Mouse (Mus musculus): ENCODE results near the gene Frmpd1. TPM values are rescaled to one million over a fixed set of nuclear protein-coding genes. Genes with fewer than 3 reads are reported as not detected.

Frmpd1 gene
- polyA plus RNA-seq, 1 experiment from 2014 or later: 1.7 TPM

GRCm38 (mm10) chr4:45252861-45253262, 68.2 kb downstream of the Frmpd1 start:
- Histone ChIP-seq H3K4me3 (ENCODE audit: low read depth, low read length) (no peak overlapping the region), H3K4me1 (ENCODE audit: control insufficient read depth, insufficient read depth, low read length) (peaks cover 10% of the 10 kb centered on the region; the same call in 1 of the 2 replicates), H3K9ac (ENCODE audit: low read depth, low read length) (no peak overlapping the region), H3K9me3 (replicated peaks; ENCODE audit: control insufficient read depth, low read length, poor library complexity, severe bottlenecking) (no peaks in the 10 kb centered on the region), H3K4me2 (ENCODE audit: low read length) (no peak overlapping the region), H3K36me3 (ENCODE audit: control insufficient read depth, insufficient read depth, low read length) (no peaks in the 10 kb centered on the region), H3K27ac (ENCODE audit: low read length) (no peak overlapping the region), H3K27me3 (ENCODE audit: control insufficient read depth, insufficient read depth, low read depth, low read length) (no peaks in the 10 kb centered on the region)
- 41% methylated on average over 9 of the region's 9 CpGs for WGBS
- ATAC-seq: no peak

GRCm38 (mm10) chr4:45253839-45254601, 69.3 kb downstream of the Frmpd1 start:
- H3K4me1 ChIP-seq (ENCODE audit: control insufficient read depth, insufficient read depth, low read length): peaks cover 10% of the 10 kb centered on the region; the same call in 1 of the 2 replicates
- H3K27me3 ChIP-seq (ENCODE audit: control insufficient read depth, insufficient read depth, low read depth, low read length): no peaks in the 10 kb centered on the region
- H3K9me3 ChIP-seq (replicated peaks; ENCODE audit: control insufficient read depth, low read length, poor library complexity, severe bottlenecking): no peaks in the 10 kb centered on the region
- peak overlapping the region; percentile 26; the same call in 1 of the 2 replicates for H3K27ac ChIP-seq (ENCODE audit: low read length)
- H3K9ac ChIP-seq (ENCODE audit: low read depth, low read length): no peak overlapping the region
- H3K4me2 ChIP-seq (ENCODE audit: low read length): no peak overlapping the region
- peak; percentile 87 for ATAC-seq
- no peaks in the 10 kb centered on the region for H3K36me3 ChIP-seq (ENCODE audit: control insufficient read depth, insufficient read depth, low read length)
- WGBS: 24% methylated on average over 11 of the region's 11 CpGs
- H3K4me3 ChIP-seq (ENCODE audit: low read depth, low read length): no peak overlapping the region

DNA sequence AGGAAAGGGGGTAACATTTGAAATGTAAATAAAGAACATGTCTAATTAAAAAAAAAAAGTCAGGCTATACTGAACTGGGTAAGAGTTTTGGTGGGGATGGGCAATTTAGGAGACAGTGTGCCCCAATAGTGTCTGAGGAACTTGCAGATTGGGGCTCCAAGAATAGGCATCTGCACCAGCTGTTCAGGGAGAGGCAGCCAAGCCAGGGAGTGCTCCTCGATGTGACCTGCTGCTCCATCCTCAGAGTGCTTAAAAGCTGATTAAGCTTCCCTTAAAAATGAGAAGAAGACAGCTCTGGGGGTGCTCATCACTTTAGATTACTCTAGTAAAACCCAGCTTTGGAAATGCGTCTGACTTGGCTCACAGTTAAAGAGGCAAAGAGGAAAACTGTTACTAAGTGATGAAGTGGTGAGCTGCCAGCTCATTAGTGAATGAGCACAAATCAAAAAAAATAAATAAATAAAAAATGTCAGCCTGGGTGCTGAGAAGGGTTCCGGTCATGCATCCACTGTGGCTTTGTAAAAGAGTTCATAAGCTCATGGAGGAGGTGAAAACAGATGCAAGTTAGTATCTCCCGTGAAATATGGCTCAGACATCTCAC, 74.7 kb downstream of the Frmpd1 start:
- H3K36me3 ChIP-seq (ENCODE audit: control insufficient read depth, insufficient read depth, low read length): no peaks in the 10 kb centered on the region
- no peak overlapping the region for H3K4me2 ChIP-seq (ENCODE audit: low read length)
- WGBS: 61% methylated on average over 4 of the region's 4 CpGs
- no peaks in the 10 kb centered on the region for H3K27me3 ChIP-seq (ENCODE audit: control insufficient read depth, insufficient read depth, low read depth, low read length)
- H3K9me3 ChIP-seq (replicated peaks; ENCODE audit: control insufficient read depth, low read length, poor library complexity, severe bottlenecking): no peaks in the 10 kb centered on the region
- H3K27ac ChIP-seq (ENCODE audit: low read length): no peak overlapping the region
- H3K4me1 ChIP-seq (ENCODE audit: control insufficient read depth, insufficient read depth, low read length): peaks cover 5% of the 10 kb centered on the region; the same call in 1 of the 2 replicates
- no peak overlapping the region for H3K4me3 ChIP-seq (ENCODE audit: low read depth, low read length)
- H3K9ac ChIP-seq (ENCODE audit: low read depth, low read length): no peak overlapping the region
- ATAC-seq: no peak

DNA sequence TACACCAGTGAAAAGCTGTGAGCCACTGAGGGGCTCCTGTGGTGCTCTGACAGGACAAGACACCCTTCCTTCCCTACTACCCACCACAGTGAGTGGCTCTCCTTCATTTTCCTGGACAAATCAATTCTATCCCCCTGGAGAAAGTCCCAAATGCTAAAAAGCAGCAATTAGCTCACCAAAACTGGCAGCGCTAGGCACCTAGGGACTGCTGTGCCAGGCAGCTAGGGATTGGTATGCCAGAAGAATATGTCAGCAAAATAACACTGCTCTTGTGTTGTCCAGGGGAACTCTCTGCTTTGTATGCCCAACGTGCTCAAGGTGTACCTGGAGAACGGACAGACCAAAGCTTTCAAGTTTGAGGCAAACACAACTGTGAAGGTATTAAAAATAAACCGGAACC, 76.9 kb downstream of the Frmpd1 start:
- no peaks in the 10 kb centered on the region for H3K9me3 ChIP-seq (replicated peaks; ENCODE audit: control insufficient read depth, low read length, poor library complexity, severe bottlenecking)
- no peak overlapping the region for H3K4me3 ChIP-seq (ENCODE audit: low read depth, low read length)
- H3K36me3 ChIP-seq (ENCODE audit: control insufficient read depth, insufficient read depth, low read length): no peaks in the 10 kb centered on the region
- no peak overlapping the region for H3K27ac ChIP-seq (ENCODE audit: low read length)
- H3K9ac ChIP-seq (ENCODE audit: low read depth, low read length): no peak overlapping the region
- ATAC-seq: no peak
- no peaks in the 10 kb centered on the region for H3K4me1 ChIP-seq (ENCODE audit: control insufficient read depth, insufficient read depth, low read length)
- H3K27me3 ChIP-seq (ENCODE audit: control insufficient read depth, insufficient read depth, low read depth, low read length): no peaks in the 10 kb centered on the region
- H3K4me2 ChIP-seq (ENCODE audit: low read length): no peak overlapping the region
- WGBS: 91% methylated on average over 4 of the region's 4 CpGs

DNA sequence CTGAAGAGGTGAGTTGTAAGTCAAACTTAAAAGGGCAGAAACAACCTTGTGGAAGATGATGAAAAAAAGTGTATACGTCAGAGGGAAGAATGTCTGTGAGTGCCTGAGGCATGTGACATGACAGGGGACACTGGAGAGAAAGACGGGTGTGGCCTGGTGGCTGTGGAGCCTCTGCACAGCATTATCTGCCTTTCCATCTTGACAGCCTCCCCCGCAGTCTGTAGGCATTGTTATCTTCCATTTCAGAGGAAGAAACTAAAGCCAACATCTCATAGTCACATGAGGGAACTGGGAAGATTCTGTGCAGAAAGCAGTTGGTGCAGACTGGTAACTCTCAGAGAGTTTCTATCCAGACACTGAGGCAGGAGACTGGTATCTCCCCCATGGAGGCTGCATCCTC, 83.2 kb downstream of the Frmpd1 start:
- Histone ChIP-seq H3K27me3 (ENCODE audit: control insufficient read depth, insufficient read depth, low read depth, low read length) (no peaks in the 10 kb centered on the region), H3K4me2 (ENCODE audit: low read length) (no peak overlapping the region), H3K4me3 (ENCODE audit: low read depth, low read length) (no peak overlapping the region), H3K9ac (ENCODE audit: low read depth, low read length) (no peak overlapping the region), H3K4me1 (ENCODE audit: control insufficient read depth, insufficient read depth, low read length) (no peaks in the 10 kb centered on the region), H3K27ac (ENCODE audit: low read length) (no peak overlapping the region), H3K9me3 (replicated peaks; ENCODE audit: control insufficient read depth, low read length, poor library complexity, severe bottlenecking) (no peaks in the 10 kb centered on the region), H3K36me3 (ENCODE audit: control insufficient read depth, insufficient read depth, low read length) (no peaks in the 10 kb centered on the region)
- no peak for ATAC-seq
- WGBS: 88% methylated on average over 3 of the region's 3 CpGs

GRCm38 (mm10) chr4:45271041-45271452, 86.4 kb downstream of the Frmpd1 start:
- H3K9me3 ChIP-seq (replicated peaks; ENCODE audit: control insufficient read depth, low read length, poor library complexity, severe bottlenecking): no peaks in the 10 kb centered on the region
- peak; percentile 94 for ATAC-seq
- no peak overlapping the region for H3K4me3 ChIP-seq (ENCODE audit: low read depth, low read length)
- peak overlapping the region; percentile 1; the same call in 1 of the 2 replicates for H3K27ac ChIP-seq (ENCODE audit: low read length)
- H3K27me3 ChIP-seq (ENCODE audit: control insufficient read depth, insufficient read depth, low read depth, low read length): no peaks in the 10 kb centered on the region
- H3K4me1 ChIP-seq (ENCODE audit: control insufficient read depth, insufficient read depth, low read length): no peaks in the 10 kb centered on the region
- WGBS: 70% methylated on average over 10 of the region's 10 CpGs
- H3K4me2 ChIP-seq (ENCODE audit: low read length): no peak overlapping the region
- no peak overlapping the region for H3K9ac ChIP-seq (ENCODE audit: low read depth, low read length)
- no peaks in the 10 kb centered on the region for H3K36me3 ChIP-seq (ENCODE audit: control insufficient read depth, insufficient read depth, low read length)

DNA sequence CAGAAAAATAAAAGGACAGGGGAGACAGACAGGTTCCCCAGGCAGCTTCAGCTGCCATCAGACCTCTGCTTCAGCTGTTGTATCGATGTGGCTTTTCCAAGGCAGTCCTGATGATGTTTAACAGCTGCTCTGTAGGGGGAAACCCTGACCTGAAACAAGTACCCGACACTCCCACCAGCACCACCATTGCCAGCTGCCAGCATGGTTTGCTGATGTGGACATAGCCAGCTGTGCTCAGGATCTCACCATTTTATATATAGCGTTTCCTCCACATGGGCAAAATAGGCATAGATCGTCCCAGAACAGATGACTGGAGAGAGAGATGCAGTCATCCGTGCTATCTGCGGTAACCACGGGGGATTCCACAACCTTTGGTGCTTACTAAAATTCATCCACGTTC, 91.1 kb downstream of the Frmpd1 start:
- ATAC-seq: no peak
- Histone ChIP-seq H3K9ac (ENCODE audit: low read depth, low read length) (no peak overlapping the region), H3K9me3 (replicated peaks; ENCODE audit: control insufficient read depth, low read length, poor library complexity, severe bottlenecking) (no peaks in the 10 kb centered on the region), H3K27ac (ENCODE audit: low read length) (no peak overlapping the region), H3K36me3 (ENCODE audit: control insufficient read depth, insufficient read depth, low read length) (no peaks in the 10 kb centered on the region), H3K4me1 (ENCODE audit: control insufficient read depth, insufficient read depth, low read length) (no peaks in the 10 kb centered on the region), H3K4me3 (ENCODE audit: low read depth, low read length) (no peak overlapping the region), H3K4me2 (ENCODE audit: low read length) (no peak overlapping the region), H3K27me3 (ENCODE audit: control insufficient read depth, insufficient read depth, low read depth, low read length) (no peaks in the 10 kb centered on the region)
- 86% methylated on average over 8 of the region's 8 CpGs for WGBS

- Histone ChIP-seq H3K9me3 (replicated peaks; ENCODE audit: control insufficient read depth, low read length, poor library complexity, severe bottlenecking) (no peaks in the 10 kb centered on the region), H3K4me1 (ENCODE audit: control insufficient read depth, insufficient read depth, low read length) (no peaks in the 10 kb centered on the region), H3K36me3 (ENCODE audit: control insufficient read depth, insufficient read depth, low read length) (no peaks in the 10 kb centered on the region), H3K4me2 (ENCODE audit: low read length) (no peak overlapping the region), H3K9ac (ENCODE audit: low read depth, low read length) (no peak overlapping the region), H3K27me3 (ENCODE audit: control insufficient read depth, insufficient read depth, low read depth, low read length) (no peaks in the 10 kb centered on the region), H3K27ac (ENCODE audit: low read length) (no peak overlapping the region), H3K4me3 (ENCODE audit: low read depth, low read length) (no peak overlapping the region)
- 63% methylated on average over 8 of the region's 8 CpGs for WGBS
- ATAC-seq: peak; percentile 28; the same call in 1 of the 2 replicates
Observed at GRCm38 (mm10) chr4:45279292-45279691, 94.6 kb downstream of the Frmpd1 start.

DNA sequence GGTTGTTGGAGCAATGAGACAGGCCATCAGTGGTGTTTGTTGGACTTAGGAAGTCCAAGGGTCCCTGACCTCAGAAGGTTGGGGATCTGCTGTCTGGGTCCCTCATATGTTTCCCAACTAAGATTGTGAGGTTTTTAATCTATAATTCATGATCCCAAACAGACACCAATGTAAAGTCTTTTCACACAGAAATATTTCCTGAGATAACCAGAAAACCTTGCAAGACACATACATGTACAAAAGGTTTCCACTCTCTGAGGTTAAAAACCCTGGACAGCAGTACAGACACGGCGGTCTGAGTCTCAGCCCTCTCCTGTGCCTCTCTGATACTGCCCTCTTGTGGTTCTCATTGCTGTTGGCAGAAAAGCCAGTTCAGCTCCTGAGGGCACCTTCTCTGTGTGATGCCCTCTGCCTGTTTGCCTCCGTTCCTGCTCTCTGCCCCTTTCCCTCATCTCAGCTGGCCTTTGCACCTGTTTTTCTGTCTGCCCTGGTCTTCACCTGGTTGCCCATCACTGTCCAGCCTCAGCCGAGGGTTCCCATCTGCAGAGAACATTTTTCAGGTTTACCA, 95.4 kb downstream of the Frmpd1 start:
- no peak overlapping the region for H3K4me2 ChIP-seq (ENCODE audit: low read length)
- H3K4me1 ChIP-seq (ENCODE audit: control insufficient read depth, insufficient read depth, low read length): no peaks in the 10 kb centered on the region
- no peaks in the 10 kb centered on the region for H3K36me3 ChIP-seq (ENCODE audit: control insufficient read depth, insufficient read depth, low read length)
- WGBS: 12% methylated on average over 4 of the region's 4 CpGs
- H3K4me3 ChIP-seq (ENCODE audit: low read depth, low read length): no peak overlapping the region
- no peak overlapping the region for H3K9ac ChIP-seq (ENCODE audit: low read depth, low read length)
- H3K27me3 ChIP-seq (ENCODE audit: control insufficient read depth, insufficient read depth, low read depth, low read length): no peaks in the 10 kb centered on the region
- H3K27ac ChIP-seq (ENCODE audit: low read length): no peak overlapping the region
- peak; percentile 75 for ATAC-seq
- H3K9me3 ChIP-seq (replicated peaks; ENCODE audit: control insufficient read depth, low read length, poor library complexity, severe bottlenecking): no peaks in the 10 kb centered on the region
